Mouse (Mus musculus): ENCODE results near the gene Gm20388. TPM values are rescaled to one million over a fixed set of nuclear protein-coding genes. Genes with fewer than 3 reads are reported as not detected.

Gene Gm20388
- polyA plus RNA-seq, 1 experiment from 2014 or later = 1.4 TPM

DNA sequence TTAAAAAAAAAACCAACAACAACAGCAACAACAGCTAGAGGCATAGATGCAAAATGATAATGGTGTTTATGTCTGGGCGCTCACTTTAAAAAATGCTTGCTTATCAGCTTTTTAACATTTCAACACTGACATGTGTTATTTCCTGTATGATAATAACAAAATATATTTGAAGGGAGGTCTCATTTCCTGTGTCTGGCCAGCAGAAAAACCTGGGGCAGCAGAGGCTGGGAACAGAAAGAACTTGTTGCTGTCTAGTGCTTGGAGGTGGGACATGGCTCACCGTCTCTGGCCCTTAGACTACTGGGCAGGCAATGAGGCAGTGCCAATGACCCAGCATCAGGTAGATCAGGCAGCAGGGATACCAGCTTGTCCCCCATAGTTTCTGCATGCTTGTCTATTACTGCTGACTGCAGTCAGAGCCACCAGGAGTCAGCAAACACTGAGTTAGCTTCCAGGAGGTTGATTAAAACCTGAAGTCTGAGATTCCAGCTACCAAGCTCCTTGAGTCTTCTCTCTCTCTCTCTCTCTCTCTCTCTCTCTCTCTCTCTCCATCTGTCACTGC, 3203.3 kb downstream of the Gm20388 start:
- Histone ChIP-seq H3K36me3 (ENCODE audit: control insufficient read depth, insufficient read depth) (no peaks in the 10 kb centered on the region), H3K9ac (ENCODE audit: low read depth, low read length) (no peak overlapping the region), H3K4me2 (ENCODE audit: low read depth, low read length) (no peak overlapping the region), H3K4me1 (ENCODE audit: control insufficient read depth, low read depth, low read length) (peaks cover 24% of the 10 kb centered on the region), H3K4me3 (ENCODE audit: low read depth, low read length) (no peak overlapping the region), H3K27ac (ENCODE audit: low read length) (no peak overlapping the region), H3K27me3 (ENCODE audit: control insufficient read depth, insufficient read depth, low read depth, low read length) (peaks cover 33% of the 10 kb centered on the region), H3K9me3 (replicated peaks; ENCODE audit: control insufficient read depth, low read length) (no peaks in the 10 kb centered on the region)
- no peak for ATAC-seq (ENCODE audit: low read depth)
- 20% methylated on average over 2 of the region's 2 CpGs for WGBS (ENCODE audit: insufficient replicate concordance)

DNA sequence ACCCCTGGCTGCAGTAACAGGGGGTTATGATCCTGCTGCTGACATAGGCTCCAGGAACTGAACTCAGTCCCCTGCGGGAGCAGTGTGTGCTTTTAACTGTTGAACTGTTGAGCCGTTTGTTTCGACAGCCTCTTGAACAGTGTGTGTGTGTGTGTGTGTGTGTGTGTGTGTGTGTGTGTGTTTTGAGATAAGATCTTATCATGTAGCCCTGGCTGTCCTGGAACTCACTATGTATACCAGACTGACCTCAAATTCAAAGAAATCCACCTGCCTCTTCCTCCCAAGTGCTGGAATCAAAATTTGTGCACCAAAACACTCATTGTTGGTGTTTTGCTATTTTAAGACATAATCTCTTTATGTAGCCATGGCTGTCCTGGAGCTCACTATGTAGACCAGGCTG, 3204.0 kb downstream of the Gm20388 start:
- Histone ChIP-seq H3K4me1 (ENCODE audit: control insufficient read depth, low read depth, low read length) (peaks cover 24% of the 10 kb centered on the region), H3K27me3 (ENCODE audit: control insufficient read depth, insufficient read depth, low read depth, low read length) (peaks cover 33% of the 10 kb centered on the region), H3K4me3 (ENCODE audit: low read depth, low read length) (no peak overlapping the region), H3K4me2 (ENCODE audit: low read depth, low read length) (no peak overlapping the region), H3K36me3 (ENCODE audit: control insufficient read depth, insufficient read depth) (no peaks in the 10 kb centered on the region), H3K27ac (ENCODE audit: low read length) (no peak overlapping the region), H3K9me3 (replicated peaks; ENCODE audit: control insufficient read depth, low read length) (no peaks in the 10 kb centered on the region), H3K9ac (ENCODE audit: low read depth, low read length) (no peak overlapping the region)
- whole genome bisulfite sequencing (ENCODE audit: insufficient replicate concordance) = 10% methylated on average over 3 of the region's 3 CpGs
- ATAC-seq (ENCODE audit: low read depth) = no peak

DNA sequence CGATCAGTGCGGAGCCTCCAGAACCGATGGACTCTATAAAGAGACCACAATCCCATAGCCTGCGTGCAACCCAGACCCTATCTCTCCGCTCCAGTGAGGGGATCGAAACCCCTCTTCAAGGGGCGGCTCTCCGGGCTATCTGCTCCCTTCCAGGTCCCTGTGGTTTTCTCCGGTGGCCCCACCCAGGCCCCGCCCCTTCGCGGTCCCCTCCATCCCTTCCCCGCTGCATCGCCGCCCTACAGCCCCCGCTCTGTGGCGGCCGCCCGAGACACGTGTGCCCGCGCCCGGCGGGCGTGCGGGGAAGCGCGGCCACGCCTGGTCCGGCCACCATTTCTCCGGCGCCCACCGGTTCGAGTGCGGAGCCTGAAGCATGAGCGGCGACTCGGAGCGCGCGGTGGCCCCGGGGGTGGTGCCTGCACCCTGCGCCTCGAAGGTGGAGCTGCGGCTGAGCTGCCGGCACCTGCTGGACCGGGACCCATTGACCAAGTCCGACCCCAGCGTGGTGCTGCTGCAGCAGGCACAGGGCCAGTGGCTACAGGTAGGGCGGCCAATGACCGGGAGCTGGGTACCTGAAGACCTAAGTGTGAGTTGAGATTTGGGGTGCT, 3206.6 kb downstream of the Gm20388 start, which contains the start of gene Cpne7:
Cpne7 (plus strand) TSS at position 248 of the 605 bp plus-strand sequence.
- WGBS (ENCODE audit: insufficient replicate concordance) = under 1% methylated on average over 51 of the region's 51 CpGs
- H3K27me3 ChIP-seq (ENCODE audit: control insufficient read depth, insufficient read depth, low read depth, low read length) = peaks cover 33% of the 10 kb centered on the region
- no peak within 1 kb of the TSS for H3K27ac ChIP-seq (ENCODE audit: low read length)
- peak within 1 kb of the TSS; percentile 82 for H3K4me2 ChIP-seq (ENCODE audit: low read depth, low read length)
- H3K4me1 ChIP-seq (ENCODE audit: control insufficient read depth, low read depth, low read length) = peaks cover 22% of the 10 kb centered on the region
- no peak within 1 kb of the TSS for H3K9ac ChIP-seq (ENCODE audit: low read depth, low read length)
- peak within 1 kb of the TSS; percentile 56 for H3K4me3 ChIP-seq (ENCODE audit: low read depth, low read length)
- peak; percentile 65 for ATAC-seq (ENCODE audit: low read depth)
- H3K9me3 ChIP-seq (replicated peaks; ENCODE audit: control insufficient read depth, low read length) = no peaks in the 10 kb centered on the region
- H3K36me3 ChIP-seq (ENCODE audit: control insufficient read depth, insufficient read depth) = no peaks in the 10 kb centered on the region

DNA sequence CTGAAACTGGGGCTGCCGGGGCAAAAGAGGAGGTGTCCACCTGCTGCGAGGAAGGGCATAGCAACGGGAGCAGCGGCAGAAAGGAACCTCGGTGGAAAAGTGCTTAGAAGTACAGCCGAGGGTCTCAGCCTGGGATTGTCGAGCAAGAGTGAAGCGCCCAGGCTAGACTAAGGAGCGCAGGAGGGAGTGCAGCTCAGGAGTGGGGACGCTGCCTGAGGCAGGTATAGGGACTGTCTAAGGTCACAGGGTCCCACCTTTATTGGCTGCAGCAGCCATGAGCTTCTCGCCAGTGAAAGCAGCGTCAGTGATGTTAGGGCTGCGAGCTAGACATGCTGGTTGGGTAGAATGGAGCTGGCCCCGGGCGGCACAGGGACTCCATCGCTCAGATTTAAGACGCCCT, 3207.1 kb downstream of the Gm20388 start:
- peak overlapping the region; percentile 82 for H3K4me2 ChIP-seq (ENCODE audit: low read depth, low read length)
- no peak for ATAC-seq (ENCODE audit: low read depth)
- H3K36me3 ChIP-seq (ENCODE audit: control insufficient read depth, insufficient read depth) = no peaks in the 10 kb centered on the region
- H3K27me3 ChIP-seq (ENCODE audit: control insufficient read depth, insufficient read depth, low read depth, low read length) = peaks cover 35% of the 10 kb centered on the region
- H3K9me3 ChIP-seq (replicated peaks; ENCODE audit: control insufficient read depth, low read length) = no peaks in the 10 kb centered on the region
- H3K4me3 ChIP-seq (ENCODE audit: low read depth, low read length) = peak overlapping the region; percentile 56
- no peak overlapping the region for H3K9ac ChIP-seq (ENCODE audit: low read depth, low read length)
- H3K4me1 ChIP-seq (ENCODE audit: control insufficient read depth, low read depth, low read length) = peaks cover 22% of the 10 kb centered on the region
- 2% methylated on average over 17 of the region's 17 CpGs for WGBS (ENCODE audit: insufficient replicate concordance)
- no peak overlapping the region for H3K27ac ChIP-seq (ENCODE audit: low read length)

DNA sequence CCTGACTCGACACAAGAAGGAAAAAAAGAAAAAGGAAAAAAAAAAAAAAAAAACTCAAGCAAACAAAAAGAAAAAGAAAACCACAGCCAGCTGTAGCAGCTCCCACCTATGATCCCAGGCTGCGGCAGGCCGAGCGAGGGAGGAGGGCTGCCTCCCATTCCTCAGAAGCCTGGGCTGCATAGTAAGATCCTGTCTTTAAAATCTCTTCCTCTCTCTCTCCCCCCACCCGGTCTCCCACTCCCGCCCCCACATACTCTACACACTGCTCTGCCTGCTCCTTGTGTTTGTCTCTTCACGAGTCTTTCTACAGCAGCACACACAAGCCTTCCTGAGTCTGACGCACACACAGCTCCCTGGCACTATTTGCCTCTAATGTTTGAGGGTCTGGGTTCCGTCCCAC, 3211.4 kb downstream of the Gm20388 start:
- Histone ChIP-seq H3K9me3 (replicated peaks; ENCODE audit: control insufficient read depth, low read length) (no peaks in the 10 kb centered on the region), H3K4me1 (ENCODE audit: control insufficient read depth, low read depth, low read length) (peaks cover 12% of the 10 kb centered on the region), H3K27ac (ENCODE audit: low read length) (no peak overlapping the region), H3K9ac (ENCODE audit: low read depth, low read length) (no peak overlapping the region), H3K36me3 (ENCODE audit: control insufficient read depth, insufficient read depth) (no peaks in the 10 kb centered on the region), H3K27me3 (ENCODE audit: control insufficient read depth, insufficient read depth, low read depth, low read length) (peaks cover 25% of the 10 kb centered on the region), H3K4me3 (ENCODE audit: low read depth, low read length) (no peak overlapping the region), H3K4me2 (ENCODE audit: low read depth, low read length) (no peak overlapping the region)
- ATAC-seq (ENCODE audit: low read depth) = no peak
- 56% methylated on average over 9 of the region's 9 CpGs for WGBS (ENCODE audit: insufficient replicate concordance)

DNA sequence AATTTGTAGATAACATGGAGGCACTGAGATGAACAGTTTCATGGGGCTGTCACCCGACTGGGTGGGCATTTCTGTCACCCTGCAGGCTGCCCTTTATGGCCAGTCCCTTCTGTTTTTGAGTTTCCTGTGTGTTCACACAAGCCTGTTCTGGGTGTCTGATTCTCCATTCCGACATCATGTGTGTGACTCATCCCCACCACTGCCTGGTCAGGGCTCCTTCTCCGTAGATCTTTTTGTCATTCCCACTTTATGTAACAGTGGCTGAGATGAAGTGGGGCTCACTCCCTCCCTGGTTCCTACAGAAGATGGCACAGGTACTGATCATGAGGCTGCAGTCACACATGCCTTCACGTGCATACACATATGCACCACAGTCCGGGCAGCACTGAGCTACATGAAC, 3212.0 kb downstream of the Gm20388 start:
- Histone ChIP-seq H3K4me3 (ENCODE audit: low read depth, low read length) (no peak overlapping the region), H3K9ac (ENCODE audit: low read depth, low read length) (no peak overlapping the region), H3K27ac (ENCODE audit: low read length) (no peak overlapping the region), H3K27me3 (ENCODE audit: control insufficient read depth, insufficient read depth, low read depth, low read length) (peaks cover 21% of the 10 kb centered on the region), H3K9me3 (replicated peaks; ENCODE audit: control insufficient read depth, low read length) (no peaks in the 10 kb centered on the region), H3K4me2 (ENCODE audit: low read depth, low read length) (no peak overlapping the region), H3K4me1 (ENCODE audit: control insufficient read depth, low read depth, low read length) (peaks cover 6% of the 10 kb centered on the region), H3K36me3 (ENCODE audit: control insufficient read depth, insufficient read depth) (no peaks in the 10 kb centered on the region)
- ATAC-seq (ENCODE audit: low read depth) = no peak
- whole genome bisulfite sequencing (ENCODE audit: insufficient replicate concordance) = 61% methylated on average over 5 of the region's 5 CpGs

DNA sequence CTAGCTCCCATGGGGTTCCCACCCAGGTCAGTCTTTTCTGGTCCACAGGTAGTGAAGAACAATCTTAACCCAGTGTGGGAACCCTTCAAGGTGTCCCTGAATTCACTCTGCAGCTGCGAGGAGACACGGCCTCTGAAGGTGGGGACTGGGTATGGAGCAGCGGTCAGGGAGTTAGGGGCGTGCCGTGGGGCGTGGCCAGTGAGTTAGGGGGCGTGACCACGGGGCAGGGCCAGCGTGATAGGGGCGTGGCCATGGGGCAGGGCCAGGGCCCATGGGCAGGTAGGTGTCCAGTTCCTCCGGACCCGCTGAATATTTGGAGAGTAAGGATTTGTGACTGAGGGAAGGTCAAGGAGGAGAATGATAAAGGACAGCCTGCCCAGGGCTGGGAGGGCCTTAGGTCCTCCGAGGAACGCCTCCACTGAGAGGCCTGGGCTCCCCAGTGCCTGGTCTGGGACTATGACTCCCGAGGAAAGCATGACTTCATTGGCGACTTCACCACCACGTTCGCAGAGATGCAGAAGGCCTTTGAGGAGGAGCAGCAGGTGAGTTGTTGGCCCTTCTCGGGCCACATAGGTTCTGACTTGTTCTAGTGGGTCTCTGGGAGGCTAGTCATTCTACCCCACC, 3215.7 kb downstream of the Gm20388 start:
- ATAC-seq (ENCODE audit: low read depth) = peak; percentile 61
- Histone ChIP-seq H3K4me1 (ENCODE audit: control insufficient read depth, low read depth, low read length) (no peaks in the 10 kb centered on the region; the same call in 1 of the 2 replicates), H3K27ac (ENCODE audit: low read length) (no peak overlapping the region), H3K4me3 (ENCODE audit: low read depth, low read length) (no peak overlapping the region), H3K9me3 (replicated peaks; ENCODE audit: control insufficient read depth, low read length) (no peaks in the 10 kb centered on the region), H3K9ac (ENCODE audit: low read depth, low read length) (no peak overlapping the region), H3K36me3 (ENCODE audit: control insufficient read depth, insufficient read depth) (no peaks in the 10 kb centered on the region), H3K27me3 (ENCODE audit: control insufficient read depth, insufficient read depth, low read depth, low read length) (peaks cover 8% of the 10 kb centered on the region; the same call in 1 of the 2 replicates), H3K4me2 (ENCODE audit: low read depth, low read length) (no peak overlapping the region; the same call in 1 of the 2 replicates)
- WGBS (ENCODE audit: insufficient replicate concordance) = 9% methylated on average over 19 of the region's 19 CpGs

DNA sequence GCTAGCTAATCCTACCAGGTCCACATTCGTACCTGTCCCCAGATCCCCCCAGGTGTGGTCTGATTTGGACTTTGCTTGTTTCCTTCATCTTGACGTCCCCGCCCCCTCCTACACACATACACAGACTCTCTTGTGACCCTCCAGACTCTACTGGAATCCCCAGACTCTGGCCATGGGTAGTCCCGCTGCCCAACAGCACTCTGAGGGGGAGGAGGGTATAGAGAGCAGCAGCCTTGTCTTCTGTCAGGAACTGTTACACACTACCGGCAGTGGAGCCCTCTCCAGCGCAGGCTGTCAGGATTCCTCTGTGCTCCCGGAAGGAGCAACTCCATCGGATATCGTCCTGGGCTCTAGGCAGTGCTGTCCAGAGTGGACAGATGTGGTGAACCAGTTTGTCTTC, 3220.4 kb downstream of the Gm20388 start:
- Histone ChIP-seq H3K4me3 (ENCODE audit: low read depth, low read length) (no peak overlapping the region), H3K4me2 (ENCODE audit: low read depth, low read length) (no peak overlapping the region), H3K4me1 (ENCODE audit: control insufficient read depth, low read depth, low read length) (no peaks in the 10 kb centered on the region; the same call in 1 of the 2 replicates), H3K27me3 (ENCODE audit: control insufficient read depth, insufficient read depth, low read depth, low read length) (peaks cover 2% of the 10 kb centered on the region; the same call in 1 of the 2 replicates), H3K9ac (ENCODE audit: low read depth, low read length) (no peak overlapping the region), H3K36me3 (ENCODE audit: control insufficient read depth, insufficient read depth) (no peaks in the 10 kb centered on the region), H3K9me3 (replicated peaks; ENCODE audit: control insufficient read depth, low read length) (peaks cover 3% of the 10 kb centered on the region; the same call in 1 of the 2 replicates), H3K27ac (ENCODE audit: low read length) (no peak overlapping the region)
- WGBS (ENCODE audit: insufficient replicate concordance) = 41% methylated on average over 9 of the region's 9 CpGs
- ATAC-seq (ENCODE audit: low read depth) = no peak

DNA sequence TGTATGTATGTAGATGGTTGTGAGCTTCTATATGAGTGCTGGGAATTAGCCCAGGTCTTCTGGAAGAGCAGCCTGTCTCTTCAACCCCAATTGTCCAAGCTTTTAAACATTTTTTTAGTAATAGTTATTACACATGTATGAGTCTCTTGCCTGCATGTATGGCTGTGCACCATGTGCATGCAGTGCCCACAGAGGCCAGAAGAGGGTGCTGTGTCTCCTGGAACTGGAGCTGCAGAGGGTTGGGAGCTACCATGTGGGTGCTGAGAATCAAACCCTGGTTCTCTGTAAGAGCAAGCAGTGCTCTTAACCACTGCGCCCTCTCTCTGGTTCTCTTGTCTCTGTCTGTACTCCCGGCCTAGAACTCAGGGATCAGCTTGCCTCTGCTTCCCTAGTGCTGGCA, 3222.3 kb downstream of the Gm20388 start:
- ATAC-seq (ENCODE audit: low read depth) = no peak
- 80% methylated on average over 2 of the region's 2 CpGs for WGBS (ENCODE audit: insufficient replicate concordance)

More for the DNA sequence above, 3222.3 kb downstream of the Gm20388 start:
- H3K9ac ChIP-seq (ENCODE audit: low read depth, low read length) = no peak overlapping the region
- H3K4me2 ChIP-seq (ENCODE audit: low read depth, low read length) = no peak overlapping the region
- peaks cover 3% of the 10 kb centered on the region; the same call in 1 of the 2 replicates for H3K9me3 ChIP-seq (replicated peaks; ENCODE audit: control insufficient read depth, low read length)
- H3K27ac ChIP-seq (ENCODE audit: low read length) = no peak overlapping the region
- no peaks in the 10 kb centered on the region for H3K36me3 ChIP-seq (ENCODE audit: control insufficient read depth, insufficient read depth)
- no peak overlapping the region for H3K4me3 ChIP-seq (ENCODE audit: low read depth, low read length)
- no peaks in the 10 kb centered on the region for H3K4me1 ChIP-seq (ENCODE audit: control insufficient read depth, low read depth, low read length)
- H3K27me3 ChIP-seq (ENCODE audit: control insufficient read depth, insufficient read depth, low read depth, low read length) = no peaks in the 10 kb centered on the region

All from liver, embryonic 16.5 days (tissue).